Mouse (Mus musculus) layer of hippocampus, postnatal 14 days (tissue): ENCODE data around the gene Scarf2. TPM values are rescaled to one million over a fixed set of nuclear protein-coding genes. Genes with fewer than 3 reads are reported as not detected.

Experiments used
- DNase-seq, 2 experiments: peaks; one replicate each; pipeline ENCODE4 v3.0.0; 2021 to 2022; ENCODE audit warnings: low spot score in 2 of 2, mixed read lengths in 1 of 2
- total RNA-seq, 2 experiments: library from RNA; stranded (reverse); gene quantifications; 2 replicates each; pipeline ENCODE4 v1.2.3; 2021

Scarf2 gene
- total RNA-seq, 2 experiments from 2014 or later: 3.9 TPM

DNA sequence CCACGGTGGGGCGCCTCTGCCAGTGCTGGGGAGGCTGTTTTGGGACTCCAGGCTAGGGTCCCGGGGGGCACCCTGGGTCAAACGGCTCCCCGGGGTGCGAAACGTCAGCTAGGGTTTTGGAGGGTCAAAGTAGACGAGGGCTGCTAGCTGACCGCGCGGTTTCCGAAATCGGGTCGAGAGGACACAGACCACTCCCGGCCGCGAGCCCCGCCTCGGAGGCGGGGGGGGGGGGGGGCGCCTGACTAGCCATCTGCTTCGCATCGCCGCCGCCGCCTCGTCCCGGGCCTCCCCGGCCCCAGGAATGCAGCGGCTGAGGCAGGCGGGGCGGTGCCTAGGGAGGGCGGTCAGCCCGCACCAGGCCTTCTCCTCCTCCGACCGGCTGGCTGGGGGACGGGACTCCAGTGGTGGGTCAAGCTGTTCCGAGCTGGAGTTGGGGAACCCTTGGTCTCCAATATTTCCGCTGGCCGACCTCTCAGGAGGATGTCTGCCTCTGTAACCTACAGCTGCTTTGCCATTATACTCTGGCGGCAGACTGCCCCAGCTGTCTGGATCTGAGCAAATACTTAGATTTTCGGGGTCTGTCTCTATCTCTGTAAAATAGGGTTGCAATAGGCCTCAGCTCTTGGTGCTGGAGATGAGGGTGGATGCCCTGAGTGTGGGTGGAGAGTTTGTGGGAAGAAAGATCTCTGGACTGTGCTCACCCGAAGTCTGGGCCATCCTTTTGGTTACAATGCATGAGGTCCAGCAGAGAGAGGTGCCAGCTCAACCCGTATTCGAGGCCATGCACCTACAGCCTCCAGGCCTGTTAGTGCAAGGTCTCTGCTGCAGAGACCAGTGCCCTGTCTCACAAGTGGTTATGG lies 1.5 kb downstream of the Scarf2 start:
- DNase-seq: no peak

DNA sequence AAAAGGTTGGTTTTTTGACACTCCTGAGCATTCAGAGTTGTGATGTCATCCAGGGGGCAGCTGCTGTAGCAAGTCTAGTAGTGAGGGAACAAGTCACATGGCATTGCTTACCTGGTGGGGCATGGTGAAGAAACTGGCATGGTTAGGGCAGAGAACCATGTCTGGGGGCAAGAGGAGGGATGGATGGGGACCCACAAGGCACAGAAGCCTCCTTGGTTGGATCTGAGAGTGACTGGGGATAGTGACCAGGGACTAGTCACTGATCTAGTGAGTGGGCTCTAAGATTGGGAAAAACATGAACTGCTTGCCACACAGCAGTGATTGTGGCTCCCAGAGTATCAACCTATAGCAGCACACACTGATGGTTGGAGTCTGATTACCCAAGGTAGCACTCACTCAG lies 2.5 kb downstream of the Scarf2 start:
- DNase-seq: no peak

DNA sequence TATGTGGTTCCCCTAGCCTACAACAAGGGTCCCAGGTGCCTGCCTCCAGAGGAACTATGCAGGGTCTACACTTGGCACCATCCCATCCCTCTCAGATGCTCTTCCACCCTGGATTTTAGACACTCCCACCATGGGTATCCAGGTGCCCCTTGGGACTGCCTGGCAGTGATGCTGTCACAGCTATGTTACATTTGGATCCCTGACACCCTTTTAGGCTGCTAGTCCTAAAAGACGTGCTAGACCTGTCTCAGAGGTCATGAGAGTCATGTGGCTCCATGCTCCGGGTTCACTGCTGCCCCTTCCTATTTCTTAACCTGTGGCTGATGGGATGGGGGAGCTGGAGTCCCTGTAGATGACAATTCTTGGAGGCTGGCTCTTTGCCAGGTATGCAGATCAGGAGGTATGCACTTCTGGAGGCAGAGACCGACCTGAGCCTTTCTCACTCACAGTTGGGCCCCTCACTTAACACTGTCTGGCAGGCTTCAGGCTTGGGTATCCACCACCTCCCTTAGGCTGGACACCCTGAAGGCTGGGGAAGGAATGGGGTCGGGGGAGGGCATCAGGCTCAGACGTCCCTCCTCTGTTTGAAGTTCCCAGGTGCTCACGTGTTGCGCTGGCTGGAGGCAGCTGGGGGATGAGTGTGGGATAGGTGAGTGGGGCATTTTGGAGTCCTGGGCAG lies 4.8 kb downstream of the Scarf2 start:
- no peak for DNase-seq

DNA sequence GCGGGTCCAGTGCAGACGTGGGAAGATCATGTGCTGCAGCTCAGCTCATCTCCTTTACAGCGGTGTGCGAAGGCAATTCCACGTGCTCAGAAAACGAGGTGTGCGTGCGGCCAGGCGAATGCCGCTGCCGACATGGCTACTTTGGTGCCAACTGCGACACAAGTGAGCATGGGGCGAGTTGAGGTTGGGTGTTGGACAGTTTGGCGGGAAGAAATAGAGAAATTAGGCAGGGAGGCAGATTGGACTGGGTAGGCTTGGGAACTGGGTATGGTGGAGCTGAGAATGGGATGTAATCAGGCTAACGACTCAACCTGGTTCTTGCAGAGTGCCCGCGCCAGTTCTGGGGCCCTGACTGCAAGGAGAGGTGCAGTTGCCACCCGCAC lies 5.4 kb downstream of the Scarf2 start:
- DNase-seq: no peak

DNA sequence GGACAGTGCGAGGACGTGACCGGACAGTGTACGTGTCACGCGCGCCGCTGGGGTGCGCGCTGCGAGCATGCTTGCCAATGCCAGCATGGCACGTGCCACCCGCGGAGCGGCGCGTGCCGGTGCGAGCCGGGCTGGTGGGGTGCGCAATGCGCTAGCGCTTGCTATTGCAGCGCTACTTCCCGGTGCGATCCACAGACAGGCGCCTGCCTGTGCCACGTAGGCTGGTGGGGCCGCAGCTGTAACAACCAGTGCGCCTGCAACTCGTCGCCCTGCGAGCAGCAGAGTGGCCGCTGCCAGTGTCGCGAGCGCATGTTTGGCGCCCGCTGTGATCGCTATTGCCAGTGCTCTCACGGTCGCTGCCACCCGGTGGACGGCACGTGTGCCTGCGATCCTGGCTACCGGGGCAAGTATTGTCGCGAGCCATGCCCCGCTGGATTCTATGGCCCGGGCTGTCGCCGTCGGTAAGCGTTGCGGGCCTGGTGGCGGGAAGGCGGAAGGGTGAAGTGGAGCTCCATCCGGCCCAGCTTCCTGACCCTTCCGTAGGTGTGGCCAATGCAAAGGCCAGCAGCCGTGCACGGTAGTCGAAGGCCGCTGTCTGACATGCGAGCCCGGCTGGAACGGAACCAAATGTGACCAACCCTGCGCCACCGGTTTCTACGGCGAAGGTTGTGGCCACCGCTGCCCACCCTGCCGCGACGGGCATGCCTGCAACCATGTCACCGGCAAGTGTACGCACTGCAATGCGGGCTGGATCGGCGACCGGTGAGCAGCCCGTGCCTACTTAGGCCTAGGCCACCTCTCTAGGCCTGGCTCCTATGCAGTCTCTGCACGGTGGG lies 6.0 kb downstream of the Scarf2 start:
- peak in 1 of 2 experiments; percentile 62 for DNase-seq

DNA sequence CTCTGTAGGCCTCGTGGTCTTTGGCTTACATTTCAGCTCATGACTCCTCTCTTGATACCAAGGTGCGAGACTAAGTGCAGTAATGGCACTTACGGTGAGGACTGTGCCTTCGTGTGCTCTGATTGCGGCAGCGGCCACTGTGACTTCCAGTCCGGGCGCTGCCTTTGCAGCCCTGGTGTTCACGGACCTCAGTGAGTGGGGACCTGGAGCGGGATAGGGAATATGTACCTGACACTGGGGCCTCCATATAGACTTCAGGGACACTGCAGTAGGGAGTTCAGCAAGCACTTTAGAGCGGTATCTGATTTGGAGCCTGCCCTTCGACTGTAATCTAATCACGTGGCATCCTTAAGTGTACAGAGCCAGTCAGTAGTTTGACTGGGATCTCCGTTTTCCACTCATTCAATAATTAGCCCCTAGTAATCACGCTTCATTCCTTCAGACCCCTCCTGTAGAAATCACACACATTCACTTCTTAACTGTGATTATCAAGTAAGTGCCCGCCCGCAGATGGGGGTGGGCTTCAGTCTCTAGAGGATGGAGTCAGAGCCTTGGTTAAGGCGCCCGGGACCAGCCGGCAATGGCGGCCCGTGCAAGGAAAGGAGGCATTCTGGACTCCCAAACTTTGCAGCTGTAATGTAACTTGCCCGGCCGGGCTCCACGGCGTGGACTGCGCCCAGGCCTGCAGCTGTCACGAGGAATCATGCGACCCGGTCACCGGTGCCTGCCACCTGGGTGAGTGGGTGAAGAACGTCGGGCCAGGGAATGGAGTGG lies 6.8 kb downstream of the Scarf2 start:
- no peak for DNase-seq

DNA sequence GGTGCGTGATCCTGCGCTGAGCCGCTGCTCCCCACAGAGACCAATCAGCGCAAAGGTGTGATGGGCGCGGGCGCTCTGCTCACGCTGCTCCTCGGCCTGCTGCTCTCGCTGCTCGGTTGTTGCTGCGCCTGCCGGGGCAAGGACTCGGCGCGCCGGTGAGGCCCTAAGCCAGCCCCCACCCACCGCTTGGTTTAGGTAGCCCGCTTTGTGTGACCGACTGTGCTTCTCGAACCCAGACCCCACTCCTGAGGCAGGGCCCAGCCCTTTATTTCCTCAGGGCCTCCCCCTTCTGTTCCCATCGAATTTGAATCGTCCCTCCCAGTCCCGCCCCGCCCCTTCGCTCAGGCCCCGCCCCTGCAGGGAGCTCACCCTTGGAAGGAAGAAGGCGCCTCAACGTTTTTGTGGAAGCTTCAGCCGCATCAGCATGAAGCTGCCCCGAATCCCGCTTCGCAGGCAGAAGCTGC lies 7.4 kb downstream of the Scarf2 start:
- no peak for DNase-seq

DNA sequence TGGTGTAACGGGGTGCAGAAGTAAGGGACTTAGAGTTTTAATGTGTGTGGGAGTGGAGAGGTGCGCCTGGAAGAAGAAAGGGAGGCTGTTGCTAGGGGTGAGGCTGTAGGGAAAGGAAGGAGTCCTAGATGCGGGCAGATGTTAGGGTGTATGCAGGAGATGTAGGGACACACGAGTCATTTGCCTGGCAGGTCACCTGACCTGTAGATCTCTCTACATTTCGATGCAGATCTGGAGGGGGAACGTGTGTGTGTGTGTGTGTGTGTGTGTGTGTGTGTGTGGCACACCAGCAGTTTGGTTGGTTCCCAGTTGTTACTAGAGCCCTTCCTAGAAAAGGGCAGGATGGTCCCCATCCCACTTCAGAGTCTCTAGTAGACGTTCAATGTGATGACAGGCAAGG lies 7.9 kb downstream of the Scarf2 start:
- DNase-seq: no peak

DNA sequence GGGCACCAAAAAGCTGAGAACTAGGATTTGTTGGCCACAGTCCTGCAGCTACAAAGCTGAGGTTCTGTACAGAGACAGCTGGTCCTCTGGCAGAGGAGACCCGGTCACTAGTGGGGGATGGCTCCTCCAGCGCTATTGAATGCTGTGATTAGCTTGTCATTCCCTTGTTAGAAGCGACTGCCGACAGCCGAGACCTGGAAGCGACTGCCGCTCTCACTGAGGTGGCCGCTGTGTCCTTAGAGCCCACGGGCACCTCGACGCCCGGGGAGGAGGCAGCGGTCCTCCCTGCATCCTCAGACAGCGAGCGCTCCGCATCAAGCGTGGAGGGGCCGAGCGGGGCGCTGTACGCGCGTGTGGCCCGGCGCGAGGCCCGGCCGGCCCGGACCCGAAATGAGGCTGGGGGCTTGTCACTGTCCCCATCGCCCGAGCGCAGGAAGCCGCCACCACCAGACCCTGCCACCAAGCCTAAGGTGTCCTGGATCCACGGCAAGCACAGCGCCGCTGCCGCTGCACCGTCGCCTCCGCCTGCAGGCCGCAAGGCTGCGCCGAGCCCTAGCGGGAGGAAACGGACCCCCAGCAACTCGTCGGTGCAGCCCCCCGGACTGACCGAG lies 9.6 kb downstream of the Scarf2 start:
- peak in 1 of 2 experiments; percentile 61 for DNase-seq

DNA sequence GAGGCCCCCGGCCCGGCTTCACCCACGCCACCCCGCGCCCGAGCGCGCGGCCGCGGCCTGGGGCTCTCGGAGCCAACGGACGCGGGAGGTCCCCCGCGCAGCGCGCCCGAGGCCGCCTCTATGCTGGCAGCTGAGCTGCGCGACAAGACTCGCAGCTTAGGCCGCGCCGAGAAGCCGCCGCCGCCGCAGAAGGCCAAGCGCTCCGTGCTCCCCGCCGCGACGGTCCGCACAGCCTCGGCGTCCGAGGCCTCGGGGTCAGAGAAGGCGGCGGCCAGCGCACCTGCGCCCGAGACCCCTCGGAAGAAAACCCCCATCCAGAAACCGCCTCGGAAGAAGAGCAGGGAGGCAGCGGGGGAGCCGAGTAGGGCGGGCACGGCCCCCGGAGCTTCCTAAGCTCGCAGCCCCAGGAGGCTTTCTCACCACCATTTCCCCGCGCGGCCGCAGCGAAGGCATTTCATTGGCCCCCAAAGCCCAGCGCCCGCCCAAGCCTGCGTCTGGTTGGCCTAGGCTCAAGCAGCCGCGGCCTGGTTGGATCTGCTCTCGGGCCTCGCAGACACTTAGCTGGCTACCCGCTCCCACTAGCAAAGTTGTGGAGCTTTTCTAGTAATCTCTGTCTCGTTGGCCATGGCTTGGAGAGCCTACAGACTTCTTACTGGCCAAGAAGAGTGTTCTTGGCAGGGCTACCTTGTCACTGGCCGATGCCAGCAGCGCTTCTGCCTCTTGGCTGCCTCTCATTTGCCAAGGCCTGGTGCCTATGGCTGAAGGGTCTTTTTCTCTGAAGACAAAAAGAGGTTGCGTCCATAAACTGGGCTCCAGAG lies 10.3 kb downstream of the Scarf2 start:
- peak; percentile 89 to 91 for DNase-seq

DNA sequence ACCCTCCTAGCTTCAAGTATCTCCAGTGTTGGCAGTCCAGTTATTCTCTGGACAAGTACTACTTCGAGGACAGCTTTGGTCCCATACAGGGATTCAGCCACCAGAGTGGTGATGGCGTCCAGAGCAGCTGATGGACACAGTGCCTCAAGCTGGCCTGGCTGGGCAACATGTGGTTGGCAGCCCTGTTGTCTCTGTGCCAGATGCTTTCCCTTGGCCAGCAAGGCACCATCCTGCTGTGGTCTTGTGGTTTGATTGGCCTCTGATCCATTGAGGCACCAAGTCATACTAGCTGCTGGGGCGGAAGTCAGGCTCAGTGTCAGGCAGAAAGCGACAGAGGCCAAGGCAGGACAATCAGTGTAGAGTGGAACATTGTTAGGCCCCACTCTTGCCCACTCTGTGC lies 12.0 kb downstream of the Scarf2 start:
- DNase-seq: no peak

DNA sequence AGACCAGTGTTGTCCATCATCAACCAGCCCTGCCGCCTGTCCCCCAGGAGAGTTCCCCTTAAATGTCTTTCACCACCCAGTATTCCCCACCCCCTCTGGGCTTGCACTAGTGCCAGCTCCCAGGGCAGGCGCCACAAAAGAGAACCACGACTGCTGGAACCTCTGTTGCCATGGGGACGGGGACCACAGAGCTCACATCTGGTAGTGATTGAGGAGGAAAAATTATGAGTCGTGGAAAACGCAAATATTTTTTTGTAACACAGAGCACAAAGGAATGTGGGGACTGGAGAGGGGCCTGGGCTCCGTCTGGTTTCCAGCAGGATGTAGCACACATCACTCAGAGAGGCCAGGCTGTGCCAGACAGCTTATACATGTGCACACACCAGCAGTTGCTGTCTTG lies 12.6 kb downstream of the Scarf2 start:
- DNase-seq: no peak

DNA sequence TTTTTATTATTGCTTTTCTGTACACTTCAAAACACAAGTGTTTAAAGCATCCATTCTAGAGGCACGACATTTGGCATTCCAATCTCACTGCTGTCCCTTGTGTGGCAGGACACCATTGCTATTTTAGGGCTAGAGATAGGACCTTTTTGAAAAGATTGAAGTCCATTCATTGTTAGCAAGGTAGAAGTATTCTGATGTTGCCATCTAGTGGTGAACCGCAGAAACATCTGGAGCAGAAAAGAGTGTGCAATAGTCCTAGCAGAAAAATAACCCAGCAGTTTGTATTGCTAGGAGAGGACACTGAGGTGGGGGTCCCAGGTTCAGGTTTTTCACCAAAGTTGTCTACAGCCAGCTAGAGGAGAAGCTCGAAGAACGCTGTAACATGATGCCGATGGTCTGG lies 15.0 kb downstream of the Scarf2 start:
- DNase-seq: peak in 1 of 2 experiments; percentile 60

DNA sequence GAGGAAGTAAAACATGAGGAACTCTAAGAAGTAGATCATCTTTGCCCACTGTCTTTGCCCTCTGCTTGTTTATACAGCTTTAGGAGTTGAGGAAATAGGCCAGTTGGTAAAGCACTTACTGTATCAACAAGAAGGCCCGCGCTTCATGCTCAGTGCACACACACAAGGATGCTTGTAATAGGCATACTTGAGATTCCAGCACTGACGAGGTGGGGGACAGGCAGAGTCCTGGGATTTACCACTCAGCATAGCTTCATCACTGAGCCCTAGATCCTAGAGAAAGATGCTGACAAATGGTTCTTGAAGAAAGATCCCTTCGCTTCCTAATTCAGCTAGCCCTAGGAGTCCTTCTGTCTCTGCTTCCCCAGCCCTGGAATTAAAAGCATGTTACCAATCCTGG lies 16.1 kb downstream of the Scarf2 start:
- no peak for DNase-seq

DNA sequence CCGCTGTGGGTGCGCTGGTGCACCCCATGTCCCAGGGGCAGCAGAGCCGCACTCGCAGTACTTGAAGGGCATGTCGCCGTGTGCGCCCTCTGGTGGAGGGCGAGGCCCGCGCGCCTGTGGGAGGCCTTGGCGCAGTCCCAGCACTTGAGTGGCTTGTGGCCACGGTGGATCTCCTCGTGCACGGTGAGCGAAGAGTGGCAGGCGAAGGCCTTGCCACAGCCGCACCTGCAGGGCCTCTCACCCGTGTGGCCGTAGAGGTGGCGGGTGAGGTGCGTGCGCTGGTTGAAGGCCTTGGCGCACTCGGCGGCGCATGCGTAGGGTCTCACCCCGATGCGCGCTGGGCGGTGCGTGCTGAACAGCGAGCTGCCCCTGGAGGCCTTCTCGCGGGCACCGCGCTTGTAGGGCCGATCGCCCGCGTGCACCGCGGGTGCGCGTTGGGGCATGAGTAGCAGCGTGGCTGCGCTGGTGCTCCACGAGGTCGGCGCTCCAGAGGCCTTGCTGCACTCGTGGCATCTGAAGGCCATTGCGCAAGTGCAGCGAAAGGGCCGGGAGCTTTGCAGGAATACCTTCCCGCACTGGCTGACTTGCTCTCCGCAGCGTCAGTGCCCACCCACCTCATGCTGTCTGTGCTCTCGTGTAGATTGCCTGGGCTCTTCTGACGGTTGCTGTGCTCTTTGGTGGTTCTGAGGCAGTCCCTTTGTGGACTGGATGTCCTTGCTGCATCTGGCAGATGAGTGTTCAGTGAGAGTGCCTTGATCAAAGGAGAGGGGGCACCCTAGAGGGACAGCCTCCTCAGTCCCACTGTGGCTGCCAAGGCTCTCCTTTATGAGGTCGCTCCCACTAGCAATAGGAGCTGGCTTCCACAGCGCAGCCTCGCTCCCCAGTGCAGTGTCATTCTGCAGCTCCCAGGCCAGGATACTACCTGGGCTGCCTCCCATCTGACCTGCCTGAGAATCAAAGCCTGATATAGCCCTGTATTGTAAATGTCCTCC lies 18.6 kb downstream of the Scarf2 start:
- peak in 1 of 2 experiments; percentile 52 for DNase-seq

DNA sequence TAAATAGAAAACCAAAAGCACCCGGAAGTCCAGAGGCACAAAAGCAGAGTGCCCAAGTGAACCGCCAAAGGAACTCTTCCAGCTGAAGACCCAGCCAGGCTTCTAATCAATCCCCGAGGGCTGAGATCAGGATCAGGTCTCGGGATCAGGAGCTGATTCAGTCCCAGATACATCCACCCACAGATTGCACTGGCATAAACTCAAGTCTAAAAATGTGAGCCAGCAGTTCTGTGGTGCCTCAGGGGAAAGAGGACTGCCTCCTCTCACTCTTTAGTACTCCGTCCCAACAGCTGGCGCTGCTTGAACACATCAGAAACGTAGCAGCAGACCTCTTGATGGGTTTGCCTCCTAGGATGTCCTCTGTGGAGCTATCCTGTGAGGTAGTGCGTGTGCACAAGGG lies 19.4 kb downstream of the Scarf2 start:
- DNase-seq: no peak

DNA sequence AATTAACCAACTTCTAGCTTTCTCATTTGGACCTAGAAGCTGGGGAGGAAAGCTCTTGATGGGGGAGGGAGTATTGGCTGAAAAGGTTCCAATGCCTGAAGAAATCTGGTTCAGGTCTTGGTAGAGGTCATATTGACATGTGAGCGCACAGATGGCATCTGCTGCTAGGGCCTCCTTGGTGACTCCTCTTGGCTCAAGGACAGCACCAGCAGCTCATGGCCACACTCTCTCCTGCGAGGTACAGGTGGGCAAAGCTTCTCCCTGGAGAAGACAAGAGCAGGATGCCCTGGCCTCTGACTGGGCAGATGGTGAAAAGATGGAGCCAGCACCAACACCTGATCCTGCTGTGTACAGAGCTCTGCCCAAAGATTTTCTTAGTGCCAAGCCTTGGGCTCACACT lies 29.4 kb downstream of the Scarf2 start:
- DNase-seq: no peak

DNA sequence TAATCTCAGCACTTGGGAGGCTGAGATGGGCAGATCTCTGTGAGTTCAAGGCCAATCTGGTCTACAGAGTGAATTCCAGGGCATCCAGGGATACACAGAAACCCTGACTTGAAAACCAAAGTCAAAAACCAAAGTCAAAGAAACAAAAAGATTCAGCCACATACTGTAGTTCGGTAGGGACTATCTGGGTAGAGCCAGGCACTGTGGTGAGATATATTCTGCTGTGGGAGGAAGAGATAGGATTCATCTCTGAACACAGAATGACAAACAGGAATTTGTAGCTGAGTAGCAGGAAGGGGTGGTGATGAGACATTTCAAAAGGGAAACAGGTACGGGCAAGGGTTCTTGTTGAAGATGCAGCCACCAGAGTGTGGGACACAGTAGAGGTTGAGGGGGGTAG lies 31.1 kb downstream of the Scarf2 start:
- no peak for DNase-seq
